Mouse (Mus musculus): ENCODE data around the gene Klhl41. TPM values are rescaled to one million over a fixed set of nuclear protein-coding genes. Genes with fewer than 3 reads are reported as not detected.

The Klhl41 gene
- polyA plus RNA-seq, 2 experiments: 0.04 TPM; not detected in 1

GRCm38 (mm10) chr2:69681931-69682330 is 12.0 kb downstream of the Klhl41 start:
- Histone ChIP-seq H3K4me3 (ENCODE audit: insufficient read depth in 1 of 2, low read depth in 2 of 2, low read length in 2 of 2) (no peak overlapping the region), H3K36me3 (replicated peaks; ENCODE audit: control insufficient read depth, insufficient read depth, low read depth) (no peaks in the 10 kb centered on the region), H3K4me2 (ENCODE audit: low read depth) (no peak overlapping the region), H3K4me1 (replicated peaks; ENCODE audit: control insufficient read depth in 2 of 2, insufficient read depth in 2 of 2, low read length in 1 of 2) (no peaks in the 10 kb centered on the region), H3K27me3 (ENCODE audit: control insufficient read depth, insufficient read depth, low read length) (no peaks in the 10 kb centered on the region), H3K9ac (replicated peaks) (no peak overlapping the region), H3K9me3 (ENCODE audit: control insufficient read depth, low read length) (no peaks in the 10 kb centered on the region), H3K27ac (no peak overlapping the region)
- TF ChIP-seq EP300 (IDR thresholded peaks at IDR 0.05; ENCODE audit: low read depth) (no peak), CTCF (IDR thresholded peaks at IDR 0.05; ENCODE audit: low read depth) (no peak)
- 73% methylated on average over 4 of the region's 4 CpGs for WGBS (ENCODE audit: insufficient replicate concordance)
- ATAC-seq (ENCODE audit: insufficient read depth): no peak
- no peak for DNase-seq (ENCODE audit: low read depth in 3 of 3, low spot score in 3 of 3)

- Histone ChIP-seq H3K36me3 (replicated peaks; ENCODE audit: control insufficient read depth, insufficient read depth, low read depth) (no peaks in the 10 kb centered on the region), H3K9me3 (ENCODE audit: control insufficient read depth, low read length) (no peaks in the 10 kb centered on the region), H3K9ac (replicated peaks) (no peak overlapping the region), H3K27ac (no peak overlapping the region), H3K4me2 (ENCODE audit: low read depth) (no peak overlapping the region), H3K27me3 (ENCODE audit: control insufficient read depth, insufficient read depth, low read length) (no peaks in the 10 kb centered on the region), H3K4me3 (ENCODE audit: insufficient read depth in 1 of 2, low read depth in 2 of 2, low read length in 2 of 2) (no peak overlapping the region), H3K4me1 (replicated peaks; ENCODE audit: control insufficient read depth in 2 of 2, insufficient read depth in 2 of 2, low read length in 1 of 2) (no peaks in the 10 kb centered on the region)
- ATAC-seq (ENCODE audit: insufficient read depth) (no peak), DNase-seq (ENCODE audit: low read depth in 3 of 3, low spot score in 3 of 3) (no peak)
- TF ChIP-seq EP300 (IDR thresholded peaks at IDR 0.05; ENCODE audit: low read depth): no peak
- WGBS (ENCODE audit: insufficient replicate concordance): 79% methylated on average over 13 of the region's 13 CpGs
Observed at GRCm38 (mm10) chr2:69683036-69683805, 13.3 kb downstream of the Klhl41 start.

- Histone ChIP-seq H3K9ac (replicated peaks) (no peak overlapping the region), H3K36me3 (replicated peaks; ENCODE audit: control insufficient read depth, insufficient read depth, low read depth) (no peaks in the 10 kb centered on the region), H3K4me1 (replicated peaks; ENCODE audit: control insufficient read depth in 2 of 2, insufficient read depth in 2 of 2, low read length in 1 of 2) (no peaks in the 10 kb centered on the region), H3K9me3 (ENCODE audit: control insufficient read depth, low read length) (no peaks in the 10 kb centered on the region), H3K4me2 (ENCODE audit: low read depth) (no peak overlapping the region), H3K27ac (no peak overlapping the region), H3K4me3 (ENCODE audit: insufficient read depth in 1 of 2, low read depth in 2 of 2, low read length in 2 of 2) (no peak overlapping the region), H3K27me3 (ENCODE audit: control insufficient read depth, insufficient read depth, low read length) (no peaks in the 10 kb centered on the region)
- WGBS (ENCODE audit: insufficient replicate concordance): 74% methylated on average over 3 of the region's 3 CpGs
- no peak for DNase-seq (ENCODE audit: low read depth in 3 of 3, low spot score in 3 of 3)
- ATAC-seq (ENCODE audit: insufficient read depth): no peak
- TF ChIP-seq EP300 (IDR thresholded peaks at IDR 0.05; ENCODE audit: low read depth) (no peak), CTCF (IDR thresholded peaks at IDR 0.05; ENCODE audit: low read depth) (no peak)
Observed at GRCm38 (mm10) chr2:69684488-69684887, 14.6 kb downstream of the Klhl41 start.

GRCm38 (mm10) chr2:69690214-69690613 is 20.3 kb downstream of the Klhl41 start:
- Histone ChIP-seq H3K27ac (no peak overlapping the region), H3K4me3 (ENCODE audit: insufficient read depth in 1 of 2, low read depth in 2 of 2, low read length in 2 of 2) (no peak overlapping the region), H3K9me3 (ENCODE audit: control insufficient read depth, low read length) (no peaks in the 10 kb centered on the region), H3K4me2 (ENCODE audit: low read depth) (no peak overlapping the region), H3K36me3 (replicated peaks; ENCODE audit: control insufficient read depth, insufficient read depth, low read depth) (peaks cover 4% of the 10 kb centered on the region; the same call in 1 of the 2 replicates), H3K27me3 (ENCODE audit: control insufficient read depth, insufficient read depth, low read length) (no peaks in the 10 kb centered on the region), H3K9ac (replicated peaks) (no peak overlapping the region), H3K4me1 (replicated peaks; ENCODE audit: control insufficient read depth in 2 of 2, insufficient read depth in 2 of 2, low read length in 1 of 2) (no peaks in the 10 kb centered on the region)
- DNase-seq (ENCODE audit: low read depth in 3 of 3, low spot score in 3 of 3) (no peak), ATAC-seq (ENCODE audit: insufficient read depth) (no peak)
- TF ChIP-seq EP300 (IDR thresholded peaks at IDR 0.05; ENCODE audit: low read depth) (no peak), CTCF (IDR thresholded peaks at IDR 0.05; ENCODE audit: low read depth) (no peak)
- WGBS (ENCODE audit: insufficient replicate concordance): 83% methylated on average over 3 of the region's 3 CpGs

GRCm38 (mm10) chr2:69690843-69691242 is 20.9 kb downstream of the Klhl41 start:
- H3K27ac ChIP-seq: no peak overlapping the region
- no peaks in the 10 kb centered on the region for H3K9me3 ChIP-seq (ENCODE audit: control insufficient read depth, low read length)
- H3K4me3 ChIP-seq (ENCODE audit: insufficient read depth in 1 of 2, low read depth in 2 of 2, low read length in 2 of 2): no peak overlapping the region
- no peak for ATAC-seq (ENCODE audit: insufficient read depth)
- H3K36me3 ChIP-seq (replicated peaks; ENCODE audit: control insufficient read depth, insufficient read depth, low read depth): peaks cover 4% of the 10 kb centered on the region; the same call in 1 of the 2 replicates
- DNase-seq (ENCODE audit: low read depth in 3 of 3, low spot score in 3 of 3): no peak
- H3K4me1 ChIP-seq (replicated peaks; ENCODE audit: control insufficient read depth in 2 of 2, insufficient read depth in 2 of 2, low read length in 1 of 2): no peaks in the 10 kb centered on the region
- WGBS (ENCODE audit: insufficient replicate concordance): 82% methylated on average over 6 of the region's 6 CpGs
- no peaks in the 10 kb centered on the region for H3K27me3 ChIP-seq (ENCODE audit: control insufficient read depth, insufficient read depth, low read length)
- TF ChIP-seq EP300 (IDR thresholded peaks at IDR 0.05; ENCODE audit: low read depth) (no peak), CTCF (IDR thresholded peaks at IDR 0.05; ENCODE audit: low read depth) (no peak)
- no peak overlapping the region for H3K4me2 ChIP-seq (ENCODE audit: low read depth)
- no peak overlapping the region for H3K9ac ChIP-seq (replicated peaks)
